11 mouse cellular contexts compared by ENCODE assay signal in genomic region chr17:85486585-85487480, GRCm38 (mm10).
DNase-seq lines count a peak whose midpoint lies in the region; ATAC-seq and TF ChIP-seq lines count a peak whose summit lies in the region.
"Had no signal": no experiment of that assay in that cellular context is flagged by ENCODE, and none has a peak within 500 bp of the region (broad histone marks: within the 10 kb centered on the region; RNA-seq: fewer than 3 reads in every experiment).

No protein-coding gene starts in this region.

- peaks cover 97% of the 10 kb centered on the region for H3K27me3 ChIP-seq in liver, embryonic 12.5 days (replicated peaks)
- peaks cover 83% of the 10 kb centered on the region for H3K27me3 ChIP-seq in liver, postnatal 0 days (ENCODE audit: insufficient read depth, low read length)
- peaks cover 99% of the 10 kb centered on the region for H3K27me3 ChIP-seq in embryonic facial prominence, embryonic 13.5 days
- peaks cover 85% of the 10 kb centered on the region for H3K27me3 ChIP-seq in limb, embryonic 11.5 days (ENCODE audit: control insufficient read depth, insufficient read depth, low read length)
- peaks cover 77% of the 10 kb centered on the region for H3K27me3 ChIP-seq in stomach, embryonic 15.5 days (replicated peaks)

- no peaks in the 10 kb centered on the region for H3K36me3 ChIP-seq in liver, embryonic 12.5 days
- no peaks in the 10 kb centered on the region for H3K36me3 ChIP-seq in liver, postnatal 0 days (replicated peaks; ENCODE audit: insufficient read depth, low read length)
- no peaks in the 10 kb centered on the region for H3K36me3 ChIP-seq in embryonic facial prominence, embryonic 13.5 days
- no peaks in the 10 kb centered on the region for H3K36me3 ChIP-seq in limb, embryonic 11.5 days (ENCODE audit: control insufficient read depth, insufficient read depth, low read length)
- H3K36me3 ChIP-seq in stomach, embryonic 15.5 days, result no peaks in the 10 kb centered on the region

- no peak for DNase-seq in liver, postnatal 0 days
- DNase-seq in limb, embryonic 11.5 days (ENCODE audit: low spot score), result peak; percentile 72
- DNase-seq in layer of hippocampus, postnatal 10 days (ENCODE audit: low spot score in 2 of 2), result no peak
- DNase-seq in urinary bladder, adult 2 months (ENCODE audit: low spot score), result no peak
- DNase-seq: lung, postnatal 4 days; right cerebral cortex, postnatal 25 days had no signal

- no peaks in the 10 kb centered on the region for H3K9me3 ChIP-seq in liver, embryonic 12.5 days (replicated peaks)
- H3K9me3 ChIP-seq in liver, postnatal 0 days (ENCODE audit: low read length), result no peaks in the 10 kb centered on the region
- H3K9me3 ChIP-seq in embryonic facial prominence, embryonic 13.5 days, result no peaks in the 10 kb centered on the region
- no peaks in the 10 kb centered on the region for H3K9me3 ChIP-seq in limb, embryonic 11.5 days (ENCODE audit: control insufficient read depth, low read length)
- no peaks in the 10 kb centered on the region for H3K9me3 ChIP-seq in stomach, embryonic 15.5 days

- H3K4me2 ChIP-seq in liver, embryonic 12.5 days, result 0 out of 2 replicates have a peak overlapping the region, but pooled peaks have one; percentile 22
- H3K4me2 ChIP-seq in liver, postnatal 0 days (ENCODE audit: low read depth, low read length), result no peak overlapping the region
- H3K4me2 ChIP-seq in embryonic facial prominence, embryonic 13.5 days, result peak overlapping the region; percentile 55
- H3K4me2 ChIP-seq in limb, embryonic 11.5 days (ENCODE audit: low read depth, severe bottlenecking), result peak overlapping the region; percentile 40; the same call in 1 of the 2 replicates
- peak overlapping the region; percentile 43 for H3K4me2 ChIP-seq in stomach, embryonic 15.5 days

- no peak overlapping the region for H3K27ac ChIP-seq in liver, embryonic 12.5 days
- no peak overlapping the region for H3K27ac ChIP-seq in liver, postnatal 0 days (ENCODE audit: low read depth)
- peak overlapping the region; percentile 39; the same call in 1 of the 2 replicates for H3K27ac ChIP-seq in embryonic facial prominence, embryonic 13.5 days
- no peak overlapping the region for H3K27ac ChIP-seq in limb, embryonic 11.5 days (replicated peaks; ENCODE audit: low read depth, low read length)
- H3K27ac ChIP-seq in stomach, embryonic 15.5 days, result no peak overlapping the region

- TF ChIP-seq CTCF in liver, postnatal 0 days (IDR thresholded peaks at IDR 0.05; ENCODE audit: low read depth), result no peak

- peaks cover 5% of the 10 kb centered on the region; the same call in 1 of the 2 replicates for H3K4me1 ChIP-seq in liver, embryonic 12.5 days
- H3K4me1 ChIP-seq in liver, postnatal 0 days (ENCODE audit: insufficient read depth), result no peaks in the 10 kb centered on the region
- peaks cover 13% of the 10 kb centered on the region for H3K4me1 ChIP-seq in embryonic facial prominence, embryonic 13.5 days
- peaks cover 9% of the 10 kb centered on the region for H3K4me1 ChIP-seq in limb, embryonic 11.5 days (ENCODE audit: control insufficient read depth, insufficient read depth, low read length)
- H3K4me1 ChIP-seq in stomach, embryonic 15.5 days, result peaks cover 8% of the 10 kb centered on the region; the same call in 1 of the 2 replicates

- ATAC-seq in liver, embryonic 12.5 days, result no peak
- no peak for ATAC-seq in liver, postnatal 0 days
- peak; percentile 67 for ATAC-seq in embryonic facial prominence, embryonic 13.5 days (ENCODE audit: insufficient number of reproducible peaks, insufficient read depth, low FRiP score, low TSS enrichment, low read depth)
- ATAC-seq in limb, embryonic 11.5 days (ENCODE audit: insufficient number of reproducible peaks, low FRiP score, low TSS enrichment, low read depth), result peak; percentile 68
- ATAC-seq in stomach, embryonic 15.5 days (ENCODE audit: insufficient read depth, low FRiP score, low read depth), result no peak
- ATAC-seq in monocyte, adult 5-6 weeks (replicated peaks; ENCODE audit: insufficient number of reproducible peaks, low FRiP score, low TSS enrichment, poor library complexity, severe bottlenecking), result no peak
- ATAC-seq: inflammation-experienced regulatory T-cells, adult 6 months had no signal

- 6% methylated on average over 52 of the region's 52 CpGs for WGBS in liver, embryonic 12.5 days (ENCODE audit: insufficient replicate concordance)
- WGBS in liver, postnatal 0 days (ENCODE audit: insufficient replicate concordance), result 5% methylated on average over 52 of the region's 52 CpGs
- 2% methylated on average over 52 of the region's 52 CpGs for WGBS in embryonic facial prominence, embryonic 13.5 days
- 1% methylated on average over 52 of the region's 52 CpGs for WGBS in limb, embryonic 11.5 days
- WGBS in stomach, embryonic 15.5 days, result 5% methylated on average over 52 of the region's 52 CpGs

- no peak overlapping the region for H3K4me3 ChIP-seq in liver, embryonic 12.5 days
- no peak overlapping the region for H3K4me3 ChIP-seq in liver, postnatal 0 days (ENCODE audit: low read depth, low read length)
- peak overlapping the region; percentile 31 for H3K4me3 ChIP-seq in embryonic facial prominence, embryonic 13.5 days
- H3K4me3 ChIP-seq in limb, embryonic 11.5 days (ENCODE audit: low read depth, low read length), result peak overlapping the region; percentile 11; the same call in 1 of the 2 replicates
- 0 out of 2 replicates have a peak overlapping the region, but pooled peaks have one; percentile 11 for H3K4me3 ChIP-seq in stomach, embryonic 15.5 days (replicated peaks)

- no peak for TF ChIP-seq EP300 in liver, postnatal 0 days (IDR thresholded peaks at IDR 0.05; ENCODE audit: low read depth)

- no peak overlapping the region for H3K9ac ChIP-seq in liver, embryonic 12.5 days
- H3K9ac ChIP-seq in liver, postnatal 0 days (replicated peaks), result no peak overlapping the region
- H3K9ac ChIP-seq in embryonic facial prominence, embryonic 13.5 days, result peak overlapping the region; percentile 46; the same call in 1 of the 2 replicates
- H3K9ac ChIP-seq in limb, embryonic 11.5 days (ENCODE audit: low read length), result no peak overlapping the region
- no peak overlapping the region for H3K9ac ChIP-seq in stomach, embryonic 15.5 days

Comparison
In these comparisons a context has a peak if more than half of its experiments do, and no peak if none do; other contexts are left out.
1. ATAC-seq: peak in embryonic facial prominence, embryonic 13.5 days (single experiment) and limb, embryonic 11.5 days (single experiment); none in liver, embryonic 12.5 days (single experiment), liver, postnatal 0 days (single experiment), stomach, embryonic 15.5 days (single experiment) and monocyte, adult 5-6 weeks (single experiment).
2. H3K4me3 ChIP-seq: peak in embryonic facial prominence, embryonic 13.5 days (single experiment), limb, embryonic 11.5 days (single experiment) and stomach, embryonic 15.5 days (single experiment); none in liver, embryonic 12.5 days (single experiment) and liver, postnatal 0 days (single experiment).